Mouse (Mus musculus) spleen, adult 2 months (tissue): Measurements from ENCODE around the gene Dab2ip.

Experiments used
- CTCF ChIP-seq: fragments of 200-500 bp; IDR thresholded peaks from 2 replicates; pipeline ENCODE4 v1.5.1; 2011; ENCODE audit warnings: mild to moderate bottlenecking, inconsistent platforms; ENCODE audit not compliant: insufficient read depth, insufficient read length, insufficient replicate concordance; ENCODE audit errors: extremely low read depth
- POLR2A ChIP-seq: fragments of 200-500 bp; IDR thresholded peaks from 2 replicates; pipeline ENCODE4 v1.6.1; 2011; ENCODE audit warnings: low read depth, low read length, inconsistent platforms

DNA sequence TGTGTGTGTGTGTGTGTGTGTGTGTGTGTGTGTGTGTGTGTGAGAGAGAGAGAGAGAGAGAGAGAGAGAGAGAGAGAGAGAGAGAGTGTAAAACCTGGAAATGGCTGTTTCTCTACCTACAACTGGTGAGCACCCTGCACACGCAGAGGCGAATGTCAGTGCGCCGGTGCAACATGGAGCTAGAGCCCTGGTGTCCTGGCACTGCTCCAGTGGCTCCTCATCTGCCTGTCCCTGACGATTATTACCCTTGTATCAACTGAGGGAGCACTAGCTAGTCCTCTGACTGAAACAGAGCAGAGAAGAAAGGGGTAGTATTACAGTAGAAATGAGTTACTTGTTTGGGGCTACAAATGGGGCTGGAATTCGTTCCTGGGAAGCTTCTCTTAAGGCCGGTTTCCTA is 155.4 kb downstream of the Dab2ip start:
- TF ChIP-seq CTCF (no peak), POLR2A (no peak)
